Comparison of ENCODE assay signal across 19 mouse cellular contexts in genomic region chr7:116882268-116882964, GRCm38 (mm10).
A peak's percentile ranks its signal among the peaks of the same experiment; 100 is the strongest.
DNase-seq lines count a peak whose midpoint lies in the region; ATAC-seq and TF ChIP-seq lines count a peak whose summit lies in the region.
"Had no signal": no experiment of that assay in that cellular context is flagged by ENCODE, and none has a peak within 500 bp of the region (broad histone marks: within the 10 kb centered on the region; RNA-seq: fewer than 3 reads in every experiment).

No protein-coding gene starts in this region.

- H3K9me3 ChIP-seq in neural tube, embryonic 13.5 days = no peaks in the 10 kb centered on the region
- H3K9me3 ChIP-seq in liver, postnatal 0 days (ENCODE audit: low read length) = no peaks in the 10 kb centered on the region
- H3K9me3 ChIP-seq in intestine, embryonic 15.5 days = no peaks in the 10 kb centered on the region
- H3K9me3 ChIP-seq in forebrain, embryonic 10.5 days = no peaks in the 10 kb centered on the region
- H3K9me3 ChIP-seq: forebrain, embryonic 12.5 days; hindbrain, embryonic 10.5 days; limb, embryonic 15.5 days; midbrain, embryonic 10.5 days had no signal

- no peak for TF ChIP-seq EP300 in liver, postnatal 0 days (IDR thresholded peaks at IDR 0.05; ENCODE audit: low read depth)

- peak; percentile 72 for ATAC-seq in neural tube, embryonic 13.5 days (ENCODE audit: low read depth)
- no peak for ATAC-seq in liver, postnatal 0 days
- no peak for ATAC-seq in intestine, embryonic 15.5 days
- ATAC-seq: intestine, postnatal 0 days had no signal

- 41% methylated on average over 5 of the region's 5 CpGs for WGBS in kidney, adult 2 months
- 23% methylated on average over 5 of the region's 5 CpGs for WGBS in neural tube, embryonic 13.5 days
- 49% methylated on average over 5 of the region's 5 CpGs for WGBS in liver, postnatal 0 days (ENCODE audit: insufficient replicate concordance)
- 41% methylated on average over 5 of the region's 5 CpGs for WGBS in intestine, embryonic 15.5 days
- WGBS in forebrain, embryonic 10.5 days = 74% methylated on average over 5 of the region's 5 CpGs

- no peak overlapping the region for H3K27ac ChIP-seq in kidney, adult 2 months (ENCODE audit: insufficient read depth, low read depth, low read length)
- 0 out of 2 replicates have a peak overlapping the region, but pooled peaks have one; percentile 5 for H3K27ac ChIP-seq in neural tube, embryonic 13.5 days (replicated peaks)
- H3K27ac ChIP-seq in liver, postnatal 0 days (ENCODE audit: low read depth) = no peak overlapping the region
- H3K27ac ChIP-seq in intestine, embryonic 15.5 days = no peak overlapping the region
- no peak overlapping the region for H3K27ac ChIP-seq in forebrain, embryonic 10.5 days
- H3K27ac ChIP-seq: forebrain, embryonic 12.5 days; hindbrain, embryonic 10.5 days; limb, embryonic 15.5 days; midbrain, embryonic 10.5 days had no signal

- intact Hi-C loops in gastrocnemius, postnatal 14 days (cut with DNase I; ENCODE audit: low total_unique reads) = no loop called here
- intact Hi-C loops in gastrocnemius, postnatal 36 days (cut with DNase I) = no loop called here

- TF ChIP-seq CTCF in kidney, adult 2 months (conservative IDR thresholded peaks at IDR 0.05; ENCODE audit: insufficient read depth, insufficient read length, low read depth, low read length) = no peak
- TF ChIP-seq CTCF in liver, postnatal 0 days (IDR thresholded peaks at IDR 0.05; ENCODE audit: low read depth) = no peak

- H3K36me3 ChIP-seq in kidney, adult 2 months (ENCODE audit: control insufficient read depth, insufficient read depth, low read length) = no peaks in the 10 kb centered on the region
- H3K36me3 ChIP-seq in neural tube, embryonic 13.5 days = no peaks in the 10 kb centered on the region
- no peaks in the 10 kb centered on the region for H3K36me3 ChIP-seq in liver, postnatal 0 days (replicated peaks; ENCODE audit: insufficient read depth, low read length)
- no peaks in the 10 kb centered on the region for H3K36me3 ChIP-seq in intestine, embryonic 15.5 days
- H3K36me3 ChIP-seq in forebrain, embryonic 10.5 days (replicated peaks) = no peaks in the 10 kb centered on the region
- H3K36me3 ChIP-seq: forebrain, embryonic 12.5 days; hindbrain, embryonic 10.5 days; limb, embryonic 15.5 days; midbrain, embryonic 10.5 days had no signal

- H3K4me2 ChIP-seq in neural tube, embryonic 13.5 days = no peak overlapping the region
- no peak overlapping the region for H3K4me2 ChIP-seq in liver, postnatal 0 days (ENCODE audit: low read depth, low read length)
- no peak overlapping the region for H3K4me2 ChIP-seq in intestine, embryonic 15.5 days (replicated peaks)
- H3K4me2 ChIP-seq: forebrain, embryonic 12.5 days; limb, embryonic 15.5 days had no signal

- no peak overlapping the region for H3K4me3 ChIP-seq in kidney, adult 2 months (ENCODE audit: insufficient read depth, low read depth, low read length)
- H3K4me3 ChIP-seq in neural tube, embryonic 13.5 days = no peak overlapping the region
- no peak overlapping the region for H3K4me3 ChIP-seq in liver, postnatal 0 days (ENCODE audit: low read depth, low read length)
- H3K4me3 ChIP-seq in intestine, embryonic 15.5 days (replicated peaks) = no peak overlapping the region
- no peak overlapping the region for H3K4me3 ChIP-seq in forebrain, embryonic 10.5 days
- H3K4me3 ChIP-seq: forebrain, embryonic 12.5 days; hindbrain, embryonic 10.5 days; limb, embryonic 15.5 days; midbrain, embryonic 10.5 days had no signal

- TF ChIP-seq POLR2A in kidney, adult 2 months (IDR thresholded peaks at IDR 0.05; ENCODE audit: low read depth, low read length) = no peak

- H3K27me3 ChIP-seq in kidney, adult 2 months (replicated peaks; ENCODE audit: control insufficient read depth, insufficient read depth, low read length) = no peaks in the 10 kb centered on the region; the same call in 1 of the 2 replicates
- H3K27me3 ChIP-seq in neural tube, embryonic 13.5 days = peaks cover 4% of the 10 kb centered on the region; the same call in 1 of the 2 replicates
- no peaks in the 10 kb centered on the region for H3K27me3 ChIP-seq in liver, postnatal 0 days (ENCODE audit: insufficient read depth, low read length)
- no peaks in the 10 kb centered on the region for H3K27me3 ChIP-seq in intestine, embryonic 15.5 days (replicated peaks)
- H3K27me3 ChIP-seq in forebrain, embryonic 10.5 days (ENCODE audit: poor library complexity, severe bottlenecking) = no peaks in the 10 kb centered on the region
- H3K27me3 ChIP-seq: forebrain, embryonic 12.5 days; limb, embryonic 15.5 days had no signal

- peak; percentile 8 for DNase-seq in gastrocnemius, postnatal 14 days
- no peak for DNase-seq in gastrocnemius, postnatal 36 days
- peak; percentile 7 for DNase-seq in kidney, adult 2 months
- DNase-seq in kidney, postnatal 14 days = peak; percentile 38
- no peak for DNase-seq in liver, postnatal 0 days
- DNase-seq in forebrain, embryonic 10.5 days (ENCODE audit: extremely low spot score, low spot score) = no peak
- DNase-seq: adrenal gland, postnatal 14 days; B cell, adult 2 months; cerebellum, adult 11-12 months; heart, adult 11 months; right cerebral cortex, adult 18-20 months; thymus, adult 18-20 months had no signal

- no peaks in the 10 kb centered on the region for H3K4me1 ChIP-seq in kidney, adult 2 months (ENCODE audit: control insufficient read depth, insufficient read depth, low read length)
- H3K4me1 ChIP-seq in neural tube, embryonic 13.5 days (replicated peaks) = peaks cover 14% of the 10 kb centered on the region
- H3K4me1 ChIP-seq in liver, postnatal 0 days (ENCODE audit: insufficient read depth) = no peaks in the 10 kb centered on the region
- H3K4me1 ChIP-seq in intestine, embryonic 15.5 days (replicated peaks) = no peaks in the 10 kb centered on the region
- H3K4me1 ChIP-seq in forebrain, embryonic 10.5 days = peaks cover 13% of the 10 kb centered on the region
- H3K4me1 ChIP-seq: forebrain, embryonic 12.5 days; limb, embryonic 15.5 days; midbrain, embryonic 10.5 days had no signal

- H3K9ac ChIP-seq in neural tube, embryonic 13.5 days = no peak overlapping the region
- no peak overlapping the region for H3K9ac ChIP-seq in liver, postnatal 0 days (replicated peaks)
- no peak overlapping the region for H3K9ac ChIP-seq in intestine, embryonic 15.5 days
- H3K9ac ChIP-seq: forebrain, embryonic 12.5 days; limb, embryonic 15.5 days had no signal

Comparison
In these comparisons a context has a peak if more than half of its experiments do, and no peak if none do; other contexts are left out.
1. DNase-seq: peak in gastrocnemius, postnatal 14 days (single experiment), kidney, adult 2 months (single experiment) and kidney, postnatal 14 days (single experiment); none in gastrocnemius, postnatal 36 days (0 of 2), liver, postnatal 0 days (single experiment) and forebrain, embryonic 10.5 days (single experiment).